Mouse (Mus musculus) liver, embryonic 12.5 days (tissue): Measurements from ENCODE around the gene Prss50. TPM values are rescaled to one million over a fixed set of nuclear protein-coding genes. Genes with fewer than 3 reads are reported as not detected.
"Not testable (repeated sequence)": the region's sequence is repeated elsewhere in the genome, so short reads cannot be mapped to it uniquely, and the experiment has no call there.

Source experiments
- ATAC-seq: fragments of 200-750 bp; cut with Nextera tagmentation; 2 replicates; pipeline ENCODE4 v1.8.0; 2017; ENCODE audit warnings: moderate number of reproducible peaks, mild to moderate bottlenecking, moderate library complexity
- H3K27ac ChIP-seq: fragments of 300-500 bp; sonication (generic); 2 replicates; pipeline ENCODE4 v1.5.1; 2016; ENCODE audit warnings: mild to moderate bottlenecking
- H3K27me3 ChIP-seq: fragments of 300-500 bp; sonication (generic); replicated peaks from 2 replicates; pipeline ENCODE4 v1.6.1; 2016; ENCODE audit warnings: mild to moderate bottlenecking, moderate library complexity
- H3K36me3 ChIP-seq: fragments of 300-500 bp; sonication (generic); 2 replicates; pipeline ENCODE4 v1.6.1; 2016; ENCODE audit warnings: mild to moderate bottlenecking, moderate library complexity
- H3K4me1 ChIP-seq: fragments of 300-500 bp; sonication (generic); 2 replicates; pipeline ENCODE4 v1.6.1; 2016
- H3K4me2 ChIP-seq: fragments of 300-500 bp; sonication (generic); 2 replicates; pipeline ENCODE4 v1.6.1; 2016; ENCODE audit warnings: mild to moderate bottlenecking, moderate library complexity
- H3K4me3 ChIP-seq: fragments of 300-500 bp; sonication (generic); 2 replicates; pipeline ENCODE4 v1.5.1; 2016; ENCODE audit warnings: mild to moderate bottlenecking, moderate library complexity
- H3K9ac ChIP-seq: fragments of 300-500 bp; sonication (generic); 2 replicates; pipeline ENCODE4 v1.6.1; 2016; ENCODE audit warnings: mild to moderate bottlenecking, moderate library complexity
- H3K9me3 ChIP-seq: fragments of 300-500 bp; sonication (generic); replicated peaks from 2 replicates; pipeline ENCODE4 v1.6.1; 2016; ENCODE audit warnings: mild to moderate bottlenecking, moderate library complexity
- WGBS: fragments of 180-500 bp; shearing (Covaris S2); methylation state at CpG from one replicate; pipeline ENCODE4 v1.1.7; 2016; ENCODE audit not compliant: insufficient replicate concordance; 5-methylcytosine and 5-hydroxymethylcytosine counted together
- polyA plus RNA-seq: library from polyadenylated mRNA; unstranded; fragments of >200 nt; fragmentation: Nextera tagmentation; extraction: Ambion mirVana; gene quantifications from 2 replicates; pipeline ENCODE4 v1.2.1, GENCODE M21; 2016

The Prss50 gene
- 27.5 and 30.9 TPM in 2 replicates for polyA plus RNA-seq

GRCm38 (mm10) chr9:110857781-110858472, at the start of gene Prss50:
Gene Prss50 (plus strand): TSS chr9:110857967.
- peaks cover 3% of the 10 kb centered on the region; the same call in 1 of the 2 replicates for H3K36me3 ChIP-seq
- peak within 1 kb of the TSS; percentile 78 for H3K4me2 ChIP-seq
- peaks cover 52% of the 10 kb centered on the region for H3K4me1 ChIP-seq
- no peaks in the 10 kb centered on the region for H3K9me3 ChIP-seq
- 9% methylated on average over 42 of the region's 50 CpGs for WGBS
- peak within 1 kb of the TSS; percentile 70 for H3K9ac ChIP-seq
- peaks cover 25% of the 10 kb centered on the region; the same call in 1 of the 2 replicates for H3K27me3 ChIP-seq
- H3K4me3 ChIP-seq: peak within 1 kb of the TSS; percentile 58
- peak; percentile 35 for ATAC-seq
- H3K27ac ChIP-seq: peak within 1 kb of the TSS; percentile 92

DNA sequence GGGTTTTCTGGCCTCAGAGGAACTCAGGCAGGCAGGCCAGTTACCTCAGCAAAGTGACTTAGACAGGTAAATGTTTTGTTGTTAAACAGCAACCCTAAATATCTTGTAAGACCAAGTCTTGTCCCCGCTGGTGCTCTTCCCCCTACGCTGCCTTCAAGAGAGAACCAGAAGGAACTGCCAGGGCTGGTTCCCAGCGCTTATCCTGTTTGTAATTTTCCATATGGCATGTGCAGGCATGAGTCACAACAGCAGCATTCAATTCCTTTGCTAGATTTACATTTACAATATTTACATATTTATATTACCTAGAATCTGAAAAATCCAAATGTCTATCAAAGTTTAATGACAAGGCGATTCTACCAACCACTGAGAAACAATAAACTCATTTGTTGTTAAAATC, 47.7 kb upstream of the Prss50 start:
- Histone ChIP-seq H3K4me1 (no peaks in the 10 kb centered on the region), H3K9me3 (no peaks in the 10 kb centered on the region), H3K4me3 (no peak overlapping the region), H3K27ac (no peak overlapping the region), H3K4me2 (no peak overlapping the region), H3K9ac (no peak overlapping the region), H3K27me3 (peaks cover 20% of the 10 kb centered on the region), H3K36me3 (no peaks in the 10 kb centered on the region)
- ATAC-seq: no peak
- WGBS: 63% methylated on average over 4 of the region's 4 CpGs

DNA sequence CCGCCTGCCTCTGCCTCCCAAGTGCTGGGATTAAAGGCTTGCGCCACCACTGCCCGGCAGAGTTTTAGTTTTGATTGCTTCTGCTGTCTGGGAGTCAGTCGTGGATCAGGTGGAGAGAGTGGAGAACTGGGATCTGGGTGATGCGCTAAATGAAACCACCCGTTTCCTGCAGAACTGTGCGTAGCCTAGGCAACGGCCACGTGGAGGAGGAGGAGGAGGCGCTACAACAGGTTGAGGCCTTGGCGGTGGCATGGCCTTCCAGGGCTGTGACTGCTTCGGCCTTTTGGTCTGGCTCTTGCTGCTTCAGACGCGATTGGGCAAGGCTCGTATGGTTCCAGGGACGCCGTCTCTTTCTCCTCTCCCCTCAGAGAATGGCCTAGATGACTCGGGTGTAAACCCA, 44.0 kb upstream of the Prss50 start, which contains the start of gene Prss44:
Prss44 (plus strand) TSS at position 206 of the 400 bp plus-strand sequence.
- no peak within 1 kb of the TSS for H3K4me2 ChIP-seq
- WGBS: 42% methylated on average over 18 of the region's 18 CpGs
- H3K9ac ChIP-seq: no peak within 1 kb of the TSS
- peaks cover 43% of the 10 kb centered on the region for H3K27me3 ChIP-seq
- no peak within 1 kb of the TSS for H3K4me3 ChIP-seq
- H3K27ac ChIP-seq: no peak within 1 kb of the TSS
- H3K36me3 ChIP-seq: no peaks in the 10 kb centered on the region
- H3K4me1 ChIP-seq: no peaks in the 10 kb centered on the region
- ATAC-seq: no peak
- no peaks in the 10 kb centered on the region for H3K9me3 ChIP-seq

- H3K9ac ChIP-seq, H3K27ac ChIP-seq, H3K4me1 ChIP-seq, H3K36me3 ChIP-seq, ATAC-seq, H3K9me3 ChIP-seq, H3K4me3 ChIP-seq, H3K4me2 ChIP-seq: not testable (repeated sequence)
- H3K27me3 ChIP-seq: peaks cover 35% of the 10 kb centered on the region
Observed at GRCm38 (mm10) chr9:110820546-110820945, 37.2 kb upstream of the Prss50 start.

DNA sequence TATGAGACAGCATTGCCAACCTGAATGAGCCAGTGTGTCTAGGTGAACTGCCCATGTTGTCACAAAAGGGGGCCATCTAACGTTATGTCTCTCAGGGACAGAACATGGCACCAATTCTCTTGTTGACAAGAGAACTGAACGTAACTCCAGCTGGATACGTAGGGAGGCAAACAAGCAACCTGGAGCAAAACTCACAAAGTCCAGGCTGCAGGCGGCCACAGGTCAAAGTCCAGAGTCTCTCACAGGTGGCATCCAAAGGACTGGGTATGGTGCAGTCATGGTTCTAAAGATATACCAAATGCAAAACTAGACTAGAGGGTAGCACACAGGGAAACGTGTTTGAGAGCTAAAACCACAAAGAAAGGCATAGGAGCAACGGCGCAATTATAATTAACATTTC, 36.3 kb upstream of the Prss50 start:
- WGBS: 58% methylated on average over 7 of the region's 7 CpGs
- H3K4me2 ChIP-seq: no peak overlapping the region
- no peak overlapping the region for H3K9ac ChIP-seq
- no peak overlapping the region for H3K4me3 ChIP-seq
- no peaks in the 10 kb centered on the region for H3K4me1 ChIP-seq
- no peak overlapping the region for H3K27ac ChIP-seq
- H3K36me3 ChIP-seq: no peaks in the 10 kb centered on the region
- peaks cover 30% of the 10 kb centered on the region for H3K27me3 ChIP-seq
- no peaks in the 10 kb centered on the region for H3K9me3 ChIP-seq
- no peak for ATAC-seq

GRCm38 (mm10) chr9:110825426-110825825, 32.3 kb upstream of the Prss50 start:
- ATAC-seq: no peak
- H3K4me1 ChIP-seq: no peaks in the 10 kb centered on the region
- H3K27ac ChIP-seq: no peak overlapping the region
- no peaks in the 10 kb centered on the region for H3K9me3 ChIP-seq
- no peaks in the 10 kb centered on the region for H3K36me3 ChIP-seq
- H3K4me3 ChIP-seq: no peak overlapping the region
- no peak overlapping the region for H3K9ac ChIP-seq
- 65% methylated on average over 4 of the region's 4 CpGs for WGBS
- no peak overlapping the region for H3K4me2 ChIP-seq
- peaks cover 29% of the 10 kb centered on the region for H3K27me3 ChIP-seq

GRCm38 (mm10) chr9:110825832-110826231, 31.9 kb upstream of the Prss50 start:
- H3K27me3 ChIP-seq: peaks cover 29% of the 10 kb centered on the region
- WGBS: 36% methylated on average over 7 of the region's 7 CpGs
- H3K4me1 ChIP-seq: no peaks in the 10 kb centered on the region
- no peak overlapping the region for H3K4me3 ChIP-seq
- no peak for ATAC-seq
- no peak overlapping the region for H3K27ac ChIP-seq
- H3K4me2 ChIP-seq: no peak overlapping the region
- H3K9me3 ChIP-seq: no peaks in the 10 kb centered on the region
- H3K9ac ChIP-seq: no peak overlapping the region
- no peaks in the 10 kb centered on the region for H3K36me3 ChIP-seq

DNA sequence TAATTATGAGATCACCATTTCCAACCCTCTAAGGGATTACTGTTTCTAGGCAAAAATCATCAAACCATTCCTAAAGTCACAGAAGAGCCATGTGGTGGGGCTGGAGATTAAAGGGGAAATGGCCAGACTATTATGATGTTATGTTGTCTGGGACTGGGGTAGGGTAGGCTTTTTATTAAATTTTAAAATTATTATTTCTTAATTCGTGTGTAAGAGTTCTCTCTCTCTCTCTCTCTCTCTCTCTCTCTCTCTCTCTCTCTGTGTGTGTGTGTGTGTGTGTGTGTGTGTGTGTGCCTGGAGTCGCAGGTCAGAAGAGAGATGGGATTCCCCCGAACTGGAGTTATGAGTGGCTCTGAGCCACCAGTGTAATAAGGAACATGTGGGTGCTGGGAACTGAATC, 31.4 kb upstream of the Prss50 start, which contains the start of gene Prss43:
Prss43 (plus strand) TSS at position 301 of the 400 bp plus-strand sequence.
- 53% methylated on average over 3 of the region's 3 CpGs for WGBS
- no peak within 1 kb of the TSS for H3K4me2 ChIP-seq
- no peaks in the 10 kb centered on the region for H3K36me3 ChIP-seq
- H3K4me3 ChIP-seq: no peak within 1 kb of the TSS
- no peaks in the 10 kb centered on the region for H3K4me1 ChIP-seq
- H3K9ac ChIP-seq: no peak within 1 kb of the TSS
- no peaks in the 10 kb centered on the region for H3K9me3 ChIP-seq
- ATAC-seq: no peak
- H3K27ac ChIP-seq: no peak within 1 kb of the TSS
- H3K27me3 ChIP-seq: peaks cover 29% of the 10 kb centered on the region

GRCm38 (mm10) chr9:110833021-110833420, 24.7 kb upstream of the Prss50 start:
- no peaks in the 10 kb centered on the region for H3K4me1 ChIP-seq
- no peak overlapping the region for H3K9ac ChIP-seq
- H3K36me3 ChIP-seq: no peaks in the 10 kb centered on the region
- no peak for ATAC-seq
- WGBS: 58% methylated on average over 5 of the region's 5 CpGs
- H3K27ac ChIP-seq: no peak overlapping the region
- H3K9me3 ChIP-seq: no peaks in the 10 kb centered on the region
- H3K27me3 ChIP-seq: peaks cover 15% of the 10 kb centered on the region
- H3K4me2 ChIP-seq: no peak overlapping the region
- H3K4me3 ChIP-seq: no peak overlapping the region

DNA sequence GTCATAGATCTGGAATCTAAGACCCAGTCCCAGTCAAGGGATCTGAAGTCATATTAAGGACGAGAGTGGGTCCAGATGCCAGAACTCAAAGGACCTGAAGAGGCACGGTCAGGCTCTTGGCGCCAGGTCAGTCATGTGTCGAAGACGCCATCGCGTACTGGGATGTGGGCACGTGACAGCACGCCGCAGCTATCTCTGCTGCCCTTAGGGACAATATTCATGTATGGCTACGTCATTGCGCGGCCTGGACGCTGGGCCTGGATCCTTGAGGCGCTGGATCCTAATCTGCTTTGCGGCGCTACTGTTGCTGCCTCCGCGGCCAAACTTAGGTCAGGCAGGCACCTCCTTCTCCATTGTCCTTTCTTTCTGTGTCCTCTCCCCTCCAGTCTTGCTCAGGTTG, 23.4 kb upstream of the Prss50 start, which contains the start of gene Prss45:
Prss45 (plus strand) TSS at position 178 of the 400 bp plus-strand sequence.
- H3K36me3 ChIP-seq: no peaks in the 10 kb centered on the region
- H3K9me3 ChIP-seq: no peaks in the 10 kb centered on the region
- H3K4me3 ChIP-seq: no peak within 1 kb of the TSS
- no peaks in the 10 kb centered on the region for H3K4me1 ChIP-seq
- H3K27ac ChIP-seq: no peak within 1 kb of the TSS
- WGBS: 67% methylated on average over 19 of the region's 19 CpGs
- no peak within 1 kb of the TSS for H3K9ac ChIP-seq
- ATAC-seq: no peak
- H3K27me3 ChIP-seq: peaks cover 8% of the 10 kb centered on the region
- H3K4me2 ChIP-seq: no peak within 1 kb of the TSS

- H3K36me3 ChIP-seq: no peaks in the 10 kb centered on the region
- 28% methylated on average over 10 of the region's 10 CpGs for WGBS
- H3K4me1 ChIP-seq: no peaks in the 10 kb centered on the region
- no peak overlapping the region for H3K27ac ChIP-seq
- no peak for ATAC-seq
- no peak overlapping the region for H3K4me3 ChIP-seq
- H3K27me3 ChIP-seq: peaks cover 8% of the 10 kb centered on the region
- H3K9ac ChIP-seq: no peak overlapping the region
- H3K4me2 ChIP-seq: no peak overlapping the region
- H3K9me3 ChIP-seq: no peaks in the 10 kb centered on the region
Observed at GRCm38 (mm10) chr9:110834961-110835360, 22.8 kb upstream of the Prss50 start.

GRCm38 (mm10) chr9:110836112-110836511, 21.7 kb upstream of the Prss50 start:
- no peak overlapping the region for H3K4me3 ChIP-seq
- H3K9ac ChIP-seq: no peak overlapping the region
- WGBS: 38% methylated on average over 2 of the region's 2 CpGs
- H3K4me1 ChIP-seq: peaks cover 7% of the 10 kb centered on the region; the same call in 1 of the 2 replicates
- H3K4me2 ChIP-seq: no peak overlapping the region
- H3K27ac ChIP-seq: no peak overlapping the region
- H3K36me3 ChIP-seq: no peaks in the 10 kb centered on the region
- no peak for ATAC-seq
- H3K27me3 ChIP-seq: peaks cover 8% of the 10 kb centered on the region; the same call in 1 of the 2 replicates
- H3K9me3 ChIP-seq: no peaks in the 10 kb centered on the region
